Mouse (Mus musculus): ENCODE measurements at regions not wholly inside any gene's neighbourhood (a gene's known extent, or its start where the extent isn't known, plus 50 kb on each side); places are given as distances from the start of the nearest gene placed in this dataset.

- dilution Hi-C loops (cut with MboI; ENCODE audit: extremely low pct_ligation_motif_present, extremely low pct_unique_long_range_greater_than_20kb, low sequenced_read_pairs) = no loop called here
Measured at GRCm38 (mm10) chr5:126573766-126574165, 667.8 kb upstream of the Tmem132c start.

GRCm38 (mm10) chr5:126597786-126598330 is 643.8 kb upstream of the Tmem132c start:
- dilution Hi-C loops (cut with MboI; ENCODE audit: extremely low pct_ligation_motif_present, extremely low pct_unique_long_range_greater_than_20kb, low sequenced_read_pairs) = no loop called here

More at GRCm38 (mm10) chr5:126573766-126574165, 667.8 kb upstream of the Tmem132c start:
- no peak overlapping the region for H3K27ac ChIP-seq (ENCODE audit: insufficient read depth, low read depth)
- H3K36me3 ChIP-seq (replicated peaks in 1 of 2; ENCODE audit: control insufficient read depth in 1 of 2, insufficient read depth in 1 of 2, low read length in 1 of 2) = no peaks in the 10 kb centered on the region
- no peaks in the 10 kb centered on the region for H3K79me2 ChIP-seq (replicated peaks; ENCODE audit: control insufficient read depth, extremely low read depth, insufficient read depth, poor library complexity, severe bottlenecking)
- no peak overlapping the region for H3K9ac ChIP-seq (ENCODE audit: insufficient read depth, low read depth)
- H3K9me3 ChIP-seq (replicated peaks; ENCODE audit: low read length) = peaks cover 63% of the 10 kb centered on the region
- in situ Hi-C loops (cut with MboI; ENCODE audit: low pct_ligation_motif_present, low pct_unique_long_range_greater_than_20kb, low sequenced_read_pairs) = no loop called here
- no peak for DNase-seq (ENCODE audit: extremely low read depth)
- H3K4me2 ChIP-seq (ENCODE audit: insufficient read depth, low read depth, poor library complexity, severe bottlenecking) = no peak overlapping the region
- TF ChIP-seq ZNF384 (IDR thresholded peaks at IDR 0.05; ENCODE audit: low read depth, low read length) = no peak
- TF ChIP-seq HCFC1 (IDR thresholded peaks at IDR 0.05; ENCODE audit: low read depth, low read length) = no peak
- TF ChIP-seq MYC (IDR thresholded peaks at IDR 0.05; ENCODE audit: low read depth, low read length) = no peak
- TF ChIP-seq BHLHE40 (IDR thresholded peaks at IDR 0.05; ENCODE audit: low read depth, low read length) = no peak
- TF ChIP-seq TBP (conservative IDR thresholded peaks at IDR 0.05; ENCODE audit: low read depth, low read length) = no peak
- TF ChIP-seq SIN3A (IDR thresholded peaks at IDR 0.05; ENCODE audit: low read length) = no peak
- no peak for TF ChIP-seq ZKSCAN1 (IDR thresholded peaks at IDR 0.05; ENCODE audit: borderline replicate concordance, low read depth, low read length)
- no peak overlapping the region for H3K4me3 ChIP-seq (replicated peaks in 1 of 3; ENCODE audit: low read depth in 2 of 3, low read length in 2 of 3, poor library complexity in 1 of 3)
- no peaks in the 10 kb centered on the region for H3K27me3 ChIP-seq (replicated peaks)
- no peaks in the 10 kb centered on the region for H3K4me1 ChIP-seq (ENCODE audit: control insufficient read depth in 1 of 2, insufficient read depth in 2 of 2)

GRCm38 (mm10) chr5:126599561-126599960 is 642.0 kb upstream of the Tmem132c start:
- TF ChIP-seq SIN3A (IDR thresholded peaks at IDR 0.05; ENCODE audit: low read length) (no peak), UBTF (IDR thresholded peaks at IDR 0.05; ENCODE audit: low read depth, low read length) (no peak), IRF4 (IDR thresholded peaks at IDR 0.05; ENCODE audit: low read depth, low read length) (no peak)
- peaks cover 65% of the 10 kb centered on the region for H3K9me3 ChIP-seq (replicated peaks; ENCODE audit: low read length)
- no peaks in the 10 kb centered on the region for H3K4me1 ChIP-seq (ENCODE audit: control insufficient read depth in 1 of 2, insufficient read depth in 2 of 2)
- no peak overlapping the region for H3K9ac ChIP-seq (ENCODE audit: insufficient read depth, low read depth)
- no peaks in the 10 kb centered on the region for H3K36me3 ChIP-seq (replicated peaks in 1 of 2; ENCODE audit: control insufficient read depth in 1 of 2, insufficient read depth in 1 of 2, low read length in 1 of 2)
- no peak overlapping the region for H3K4me2 ChIP-seq (ENCODE audit: insufficient read depth, low read depth, poor library complexity, severe bottlenecking)
- H3K4me3 ChIP-seq (replicated peaks in 1 of 3; ENCODE audit: low read depth in 2 of 3, low read length in 2 of 3, poor library complexity in 1 of 3) = no peak overlapping the region
- dilution Hi-C loops (cut with MboI; ENCODE audit: extremely low pct_ligation_motif_present, extremely low pct_unique_long_range_greater_than_20kb, low sequenced_read_pairs) = no loop called here
- H3K27me3 ChIP-seq (replicated peaks) = no peaks in the 10 kb centered on the region
- H3K79me2 ChIP-seq (replicated peaks; ENCODE audit: control insufficient read depth, extremely low read depth, insufficient read depth, poor library complexity, severe bottlenecking) = no peaks in the 10 kb centered on the region
- in situ Hi-C loops (cut with MboI; ENCODE audit: low pct_ligation_motif_present, low pct_unique_long_range_greater_than_20kb, low sequenced_read_pairs) = no loop called here
- no peak overlapping the region for H3K27ac ChIP-seq (ENCODE audit: insufficient read depth, low read depth)
- no peak for DNase-seq (ENCODE audit: extremely low read depth)

More at GRCm38 (mm10) chr5:126597786-126598330, 643.8 kb upstream of the Tmem132c start:
- in situ Hi-C loops (cut with MboI; ENCODE audit: low pct_ligation_motif_present, low pct_unique_long_range_greater_than_20kb, low sequenced_read_pairs) = no loop called here
- Histone ChIP-seq H3K9me3 (replicated peaks; ENCODE audit: low read length) (peaks cover 49% of the 10 kb centered on the region), H3K27me3 (replicated peaks) (no peaks in the 10 kb centered on the region), H3K4me2 (ENCODE audit: insufficient read depth, low read depth, poor library complexity, severe bottlenecking) (no peak overlapping the region), H3K36me3 (replicated peaks in 1 of 2; ENCODE audit: control insufficient read depth in 1 of 2, insufficient read depth in 1 of 2, low read length in 1 of 2) (no peaks in the 10 kb centered on the region), H3K79me2 (replicated peaks; ENCODE audit: control insufficient read depth, extremely low read depth, insufficient read depth, poor library complexity, severe bottlenecking) (no peaks in the 10 kb centered on the region), H3K4me3 (replicated peaks in 1 of 3; ENCODE audit: low read depth in 2 of 3, low read length in 2 of 3, poor library complexity in 1 of 3) (no peak overlapping the region), H3K27ac (ENCODE audit: insufficient read depth, low read depth) (no peak overlapping the region), H3K4me1 (ENCODE audit: control insufficient read depth in 1 of 2, insufficient read depth in 2 of 2) (no peaks in the 10 kb centered on the region), H3K9ac (ENCODE audit: insufficient read depth, low read depth) (no peak overlapping the region)
- DNase-seq (ENCODE audit: extremely low read depth) = no peak
- no peak for TF ChIP-seq MAX (IDR thresholded peaks at IDR 0.05; ENCODE audit: low read length)
- no peak for TF ChIP-seq E2F4 (IDR thresholded peaks at IDR 0.05; ENCODE audit: insufficient replicate concordance, low read depth, low read length)
- TF ChIP-seq NRF1 (IDR thresholded peaks at IDR 0.05; ENCODE audit: low read depth, low read length) = no peak
- no peak for TF ChIP-seq EP300 (IDR thresholded peaks at IDR 0.05; ENCODE audit: low read length)
- no peak for TF ChIP-seq ETS1 (conservative IDR thresholded peaks at IDR 0.05; ENCODE audit: low read depth, low read length)
- no peak for TF ChIP-seq HCFC1 (IDR thresholded peaks at IDR 0.05; ENCODE audit: low read depth, low read length)

Data from CH12.LX (cell line).